Mouse (Mus musculus) cerebellum, postnatal 25 days (tissue): ENCODE measurements around the gene Nacc2.

Experiments
- DNase-seq, 2 experiments: peaks; one replicate each; pipeline ENCODE4 v3.0.0; 2021; ENCODE audit warnings: mixed read lengths in 2 of 2

Gene Nacc2

DNA sequence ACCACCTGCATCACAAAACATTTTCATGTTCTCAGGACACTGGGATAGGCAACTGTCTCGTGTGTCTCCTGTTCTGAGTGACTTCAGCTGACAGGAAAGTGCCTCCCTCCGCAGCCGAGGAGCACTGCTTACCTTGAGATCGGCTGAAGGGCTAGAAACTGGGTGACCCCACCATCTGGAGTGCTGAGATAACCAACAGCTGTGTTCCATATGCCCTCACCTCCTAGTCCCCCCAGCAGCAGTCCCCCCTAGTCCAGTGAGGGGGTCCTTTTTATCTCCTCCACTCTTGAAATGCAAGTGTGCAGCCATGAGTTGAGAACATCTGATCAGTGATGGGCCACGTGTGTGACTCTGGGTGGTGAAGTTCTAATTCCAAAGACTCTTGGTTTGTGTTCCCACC lies 74.2 kb downstream of the Nacc2 start:
- DNase-seq: no peak

DNA sequence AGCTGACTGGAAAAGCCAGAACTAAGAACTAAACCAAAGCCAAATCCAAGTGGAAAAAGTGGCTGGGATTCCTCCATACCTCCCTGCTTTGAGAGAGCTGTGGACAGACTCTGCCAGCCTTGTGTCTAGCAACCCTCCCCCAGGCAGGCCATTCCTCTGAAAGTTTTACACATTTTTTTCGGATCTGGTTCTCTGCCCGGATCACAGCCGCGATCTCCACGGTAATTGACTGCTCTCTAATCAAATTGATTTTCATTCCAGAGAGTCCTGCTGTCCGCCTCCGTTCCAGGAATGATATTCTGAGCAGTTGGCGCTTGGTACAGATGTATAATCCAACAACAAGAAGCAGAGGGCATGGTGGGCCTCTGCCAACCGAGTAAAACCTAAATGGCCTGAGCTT lies 78.8 kb downstream of the Nacc2 start:
- DNase-seq: no peak

DNA sequence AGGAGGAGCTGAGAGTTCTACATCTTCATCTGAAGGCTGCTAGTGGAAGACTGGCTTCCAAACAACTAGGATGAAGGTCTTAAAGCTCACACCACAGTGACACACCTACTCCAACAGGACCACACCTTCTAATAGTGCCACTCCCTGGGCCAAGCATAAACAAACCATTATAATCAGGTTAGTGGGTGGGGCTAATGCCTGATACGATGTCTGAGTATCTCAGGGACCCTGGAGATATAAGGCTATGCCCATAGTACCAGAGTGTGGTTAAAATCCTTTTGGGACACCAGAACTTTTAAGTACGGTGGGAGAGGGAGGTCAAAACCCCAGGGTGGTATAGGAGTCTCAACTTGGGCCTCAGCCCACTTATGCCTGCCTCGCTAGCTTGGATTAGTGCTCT lies 80.4 kb downstream of the Nacc2 start:
- DNase-seq: no peak

DNA sequence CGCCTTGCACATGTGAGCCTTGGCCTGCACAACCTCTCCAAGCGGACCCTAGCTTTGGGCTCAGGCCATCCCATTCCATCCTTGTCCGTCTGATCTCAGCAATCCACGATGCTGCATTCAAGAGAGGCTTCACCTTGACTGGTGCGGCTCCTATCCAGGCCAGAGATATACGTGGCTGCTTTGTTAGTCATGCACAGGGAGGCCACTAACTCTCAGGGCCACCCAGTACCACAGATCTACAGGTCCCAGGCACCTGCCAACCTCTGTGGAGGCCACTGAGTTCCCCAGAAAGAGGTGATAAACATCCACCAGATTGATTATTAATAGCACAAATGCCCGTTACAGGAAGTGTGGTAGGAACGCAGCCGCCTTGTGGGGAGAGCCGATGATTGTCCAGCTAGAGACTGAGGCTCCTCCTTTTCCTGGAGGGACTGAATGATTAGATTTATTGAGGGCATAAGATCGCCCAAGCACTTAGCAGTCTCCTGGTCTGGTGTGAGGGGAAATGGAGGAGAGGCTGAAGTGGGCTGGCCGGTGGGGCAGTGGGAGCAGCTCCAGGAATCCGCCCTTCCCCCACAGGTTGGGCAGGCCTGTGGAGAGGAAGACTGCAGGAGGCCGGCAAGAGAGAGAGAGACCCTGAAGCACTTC lies 81.7 kb downstream of the Nacc2 start:
- DNase-seq: no peak

DNA sequence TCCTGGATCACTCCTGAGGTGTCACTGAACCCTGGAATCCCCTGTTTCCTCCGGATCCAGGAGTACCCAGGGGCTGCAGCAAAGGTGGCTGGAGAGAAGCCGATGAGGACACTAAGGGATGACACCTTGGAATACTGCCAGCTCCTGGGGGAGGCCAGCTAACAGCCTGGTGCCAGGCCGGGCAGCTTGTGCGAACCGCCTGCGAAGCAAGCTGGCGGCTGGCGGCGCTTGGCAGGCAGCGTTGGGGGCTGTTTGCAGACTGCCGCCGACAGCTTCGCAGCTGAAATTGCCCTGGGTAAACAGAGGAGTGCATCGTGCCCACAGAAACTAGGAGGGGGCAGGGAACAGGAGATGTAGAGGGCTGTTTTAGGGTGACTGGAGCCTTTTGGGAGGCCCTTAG lies 83.1 kb downstream of the Nacc2 start:
- DNase-seq: peak; percentile 74 to 84

DNA sequence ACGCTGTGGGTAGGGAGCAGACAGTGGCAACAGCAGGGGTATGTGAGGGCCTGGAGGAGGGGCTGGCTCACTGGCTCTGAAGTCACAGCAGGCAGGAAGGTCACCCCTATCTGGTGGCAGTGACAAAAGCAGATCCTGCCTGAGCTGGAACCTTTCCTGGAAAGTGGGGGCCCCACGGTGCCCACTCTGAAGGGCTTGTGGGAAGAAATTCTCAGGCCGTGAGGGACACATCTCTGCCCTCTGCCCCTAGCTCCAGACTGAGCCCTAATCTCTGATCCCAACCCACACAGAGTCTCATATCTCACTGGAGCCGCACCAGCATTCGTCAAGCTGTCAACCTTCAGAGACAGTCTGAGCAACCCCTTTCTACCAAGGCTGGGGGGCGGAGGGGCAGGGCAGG lies 85.6 kb downstream of the Nacc2 start:
- no peak for DNase-seq

DNA sequence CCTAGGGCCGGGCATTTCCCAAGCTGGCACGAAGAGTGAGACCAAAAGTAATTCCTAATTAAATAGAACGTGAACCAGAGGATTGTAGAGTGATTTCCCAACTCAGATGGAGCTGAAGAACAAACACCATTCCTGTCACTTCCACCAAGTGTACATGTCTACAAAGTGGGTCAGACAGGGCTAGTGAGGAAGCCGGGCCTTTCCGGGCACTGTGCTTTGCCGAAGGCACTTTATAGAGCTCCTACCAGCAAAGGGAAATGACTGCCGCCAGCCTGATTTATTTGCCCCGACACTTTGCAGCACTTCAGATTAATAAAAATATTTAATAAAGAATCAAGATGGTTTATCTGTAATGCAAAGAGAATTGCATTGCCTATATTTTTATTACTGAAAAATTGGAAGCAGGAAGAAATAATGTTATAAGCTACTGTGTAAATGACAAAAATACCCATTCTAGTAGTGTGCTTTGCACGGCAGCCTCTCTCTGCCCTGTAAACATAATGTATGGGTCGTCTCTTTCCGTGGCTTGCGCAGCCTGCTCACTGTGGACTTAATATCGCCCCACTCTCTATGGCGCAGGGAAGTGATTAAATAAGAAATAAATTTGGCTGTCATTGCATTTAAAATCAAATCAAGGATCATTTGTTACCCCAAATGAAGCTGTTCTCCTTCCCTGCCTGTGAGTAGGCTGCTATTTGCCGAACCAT lies 88.5 kb downstream of the Nacc2 start:
- no peak for DNase-seq

DNA sequence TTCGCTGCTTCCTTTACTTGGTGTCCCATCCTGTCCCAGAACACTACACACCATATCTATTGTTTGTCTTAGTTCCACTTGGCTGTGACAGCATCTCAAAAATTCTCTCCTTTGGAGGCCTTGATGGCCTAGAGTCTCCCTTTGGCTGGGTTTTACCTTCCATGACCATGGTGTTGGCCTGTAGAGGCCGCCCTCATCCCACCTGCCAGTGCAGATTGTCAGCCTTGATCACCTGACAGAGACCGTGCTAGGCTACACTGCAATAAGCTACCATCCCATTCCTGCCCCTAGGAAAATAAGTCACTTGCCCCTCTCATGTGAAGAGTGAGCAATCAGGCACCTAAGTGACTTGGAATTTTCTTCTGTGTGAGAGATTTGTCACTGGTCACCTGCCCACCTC lies 92.7 kb downstream of the Nacc2 start:
- DNase-seq: peak; percentile 30 to 51

DNA sequence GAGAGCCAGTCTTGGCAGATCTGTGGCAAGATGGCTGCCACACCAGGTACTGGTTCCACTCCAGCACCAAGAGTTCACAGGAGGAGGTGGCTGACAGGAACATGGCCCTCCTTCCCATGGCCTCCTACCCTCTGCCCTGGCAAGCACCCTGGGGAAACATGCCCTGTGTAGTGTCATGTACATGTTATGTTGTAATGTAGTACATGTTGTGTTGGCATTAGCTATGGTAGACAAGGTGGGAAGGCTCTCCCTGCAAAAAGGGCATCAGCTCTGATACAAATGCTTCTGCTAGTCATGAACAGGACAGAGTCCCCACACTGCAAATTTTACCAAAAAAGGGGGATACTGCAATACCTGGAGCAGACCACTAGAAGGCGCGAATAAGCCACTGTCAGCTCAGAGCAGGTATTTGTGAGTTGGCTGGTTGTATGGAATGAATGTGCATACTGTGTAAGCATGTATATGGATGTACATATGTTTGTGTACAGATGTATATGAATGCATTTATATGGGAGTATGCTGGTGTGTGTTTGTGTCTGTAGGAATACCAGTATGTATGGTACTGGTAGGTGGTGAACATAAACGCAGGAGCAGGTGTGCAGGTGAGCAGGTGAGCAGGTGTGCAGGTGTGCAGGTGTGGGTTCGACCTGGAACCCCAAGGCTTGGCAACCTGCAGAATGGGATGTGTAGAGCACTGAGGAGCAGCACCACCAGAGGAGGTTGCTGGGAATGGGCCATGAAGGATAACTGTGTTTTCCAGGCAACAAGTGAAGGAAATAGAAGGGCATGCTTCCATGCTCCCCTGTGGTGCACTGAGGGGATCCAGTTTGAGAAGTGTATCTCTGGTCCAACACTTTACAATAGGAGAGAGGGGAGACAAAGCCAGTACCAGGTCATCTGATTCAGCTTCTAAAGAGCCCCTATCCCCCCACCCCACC lies 98.6 kb downstream of the Nacc2 start:
- peak; percentile 68 to 71 for DNase-seq

DNA sequence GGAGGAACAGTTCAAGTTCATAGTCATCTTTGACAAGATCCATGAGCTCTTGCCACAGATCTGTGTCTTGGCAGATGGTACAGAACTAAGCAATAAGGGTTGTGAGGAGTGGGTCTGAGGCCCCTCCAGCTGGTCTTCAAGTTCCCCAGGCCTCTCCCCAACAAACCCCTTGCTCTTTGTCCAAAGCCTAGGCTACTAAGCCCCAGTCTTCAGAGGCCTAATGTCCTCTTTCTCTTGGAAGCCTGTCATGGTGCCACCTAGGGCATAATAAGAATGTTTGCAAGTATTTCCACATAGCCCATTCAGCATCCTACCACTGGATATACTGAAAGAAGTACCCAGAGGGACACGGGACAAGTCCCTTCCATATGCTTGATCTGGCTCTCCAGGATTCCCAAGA lies 100.4 kb downstream of the Nacc2 start:
- no peak for DNase-seq

DNA sequence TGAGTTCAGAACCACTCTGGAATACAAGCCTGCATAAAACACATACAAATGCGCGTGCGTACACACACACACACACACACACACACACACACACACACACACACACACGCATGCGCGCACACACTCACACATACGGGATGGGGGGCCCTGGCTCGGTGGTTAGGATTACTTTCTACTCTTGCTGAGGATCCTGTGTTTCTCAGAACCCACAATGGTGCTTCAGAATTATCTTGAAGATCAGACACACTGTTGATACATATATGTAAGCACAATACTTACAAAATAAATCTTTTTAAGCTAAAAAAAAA lies 100.8 kb downstream of the Nacc2 start:
- no peak for DNase-seq

DNA sequence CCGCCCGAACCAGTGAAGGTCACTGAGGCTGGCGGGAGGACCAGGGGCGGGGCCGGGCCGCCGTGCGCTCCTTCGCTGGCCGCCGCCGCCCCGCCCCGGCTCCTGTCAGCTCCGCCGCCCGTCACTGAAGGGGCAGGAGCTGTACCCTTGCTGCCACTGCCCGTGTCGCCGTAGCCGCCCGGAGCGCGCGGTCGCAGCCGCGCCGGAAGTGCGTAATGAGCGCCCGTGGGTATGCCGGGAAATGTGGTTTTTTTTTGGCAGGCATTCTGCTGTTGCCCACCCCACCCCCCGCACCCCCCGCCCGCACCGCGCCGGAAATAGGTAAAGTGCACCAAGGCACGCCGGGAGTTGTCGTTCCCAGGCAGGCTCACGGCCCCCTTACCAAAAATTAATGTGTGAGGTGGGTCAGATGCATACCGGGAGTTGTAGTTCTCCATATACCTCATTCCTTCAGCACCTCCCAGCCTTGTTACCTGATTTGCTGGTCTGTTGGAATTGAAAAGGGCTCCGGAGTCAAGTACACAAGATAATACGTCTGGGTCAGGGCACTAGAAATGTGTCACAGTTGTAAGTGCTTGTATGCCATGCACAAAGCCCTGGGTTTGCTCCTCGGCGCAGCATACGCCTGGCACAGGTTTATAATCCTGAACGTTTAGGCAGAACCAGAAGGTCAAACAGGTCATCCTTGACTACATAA lies 101.3 kb downstream of the Nacc2 start, which contains the start of gene Ubac1:
Gene Ubac1, minus strand, starts transcription at position 187 of the 697 bp plus-strand sequence.
- DNase-seq: peak; percentile 95 to 97

DNA sequence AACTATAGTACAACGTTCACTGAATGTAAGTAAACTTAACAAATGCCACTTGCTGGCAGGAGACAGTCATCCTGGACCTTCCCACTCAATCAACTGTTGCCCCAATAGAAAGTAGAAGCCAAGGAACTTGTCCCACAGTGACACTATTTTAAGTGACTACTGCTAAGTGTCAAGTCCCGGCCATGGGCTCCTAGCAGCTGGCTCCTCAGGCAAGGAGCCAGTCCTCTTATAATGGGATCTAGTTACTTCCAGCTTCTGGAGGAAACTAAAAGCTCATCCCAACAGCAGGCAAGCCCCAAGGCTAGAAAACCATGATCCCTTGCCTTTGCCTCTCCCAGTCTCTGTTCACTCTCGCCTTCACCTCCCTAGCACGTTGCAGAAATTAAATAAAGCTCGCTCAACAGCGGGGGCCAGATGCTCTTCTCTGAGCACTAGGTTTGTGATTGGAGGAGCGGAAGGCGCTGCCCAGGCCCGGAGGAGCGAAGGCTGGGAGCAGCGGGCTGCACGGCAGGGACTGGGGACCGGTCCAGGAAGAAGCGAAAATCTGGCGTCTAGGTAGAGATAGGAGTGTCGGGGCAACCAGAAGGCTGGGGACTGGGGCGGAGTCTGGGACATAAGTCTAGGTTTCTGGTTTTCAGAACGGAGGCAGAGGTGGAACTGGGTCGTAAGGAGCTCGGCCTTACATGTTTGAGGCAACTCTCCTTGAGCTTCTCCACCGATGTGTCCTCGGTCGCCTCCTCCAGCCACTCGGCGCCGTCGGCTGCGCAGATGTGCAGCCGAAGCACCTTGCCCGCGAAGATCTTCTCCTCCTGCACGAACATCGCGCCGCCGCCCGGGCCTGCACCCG lies 102.1 kb downstream of the Nacc2 start:
- DNase-seq: peak; percentile 90 to 91

DNA sequence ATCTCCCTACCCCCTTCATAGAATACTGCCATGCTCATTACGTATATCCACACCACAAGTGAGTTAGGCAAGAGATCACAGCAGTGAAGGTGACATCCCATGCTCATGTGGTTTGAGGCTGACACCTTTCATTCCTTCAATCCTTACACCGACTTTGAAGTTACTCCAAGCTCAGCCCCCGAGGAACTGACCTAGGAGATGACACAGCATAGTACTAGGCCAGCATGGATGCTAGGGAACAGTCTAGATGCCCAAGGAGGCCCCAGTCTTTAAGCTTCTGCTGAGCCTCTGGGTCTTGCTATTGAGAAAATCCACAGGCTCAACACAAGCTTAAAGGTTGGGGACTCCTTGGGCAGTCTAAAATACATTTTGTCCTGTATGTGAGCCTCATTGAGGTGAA lies 103.1 kb downstream of the Nacc2 start:
- DNase-seq: no peak

DNA sequence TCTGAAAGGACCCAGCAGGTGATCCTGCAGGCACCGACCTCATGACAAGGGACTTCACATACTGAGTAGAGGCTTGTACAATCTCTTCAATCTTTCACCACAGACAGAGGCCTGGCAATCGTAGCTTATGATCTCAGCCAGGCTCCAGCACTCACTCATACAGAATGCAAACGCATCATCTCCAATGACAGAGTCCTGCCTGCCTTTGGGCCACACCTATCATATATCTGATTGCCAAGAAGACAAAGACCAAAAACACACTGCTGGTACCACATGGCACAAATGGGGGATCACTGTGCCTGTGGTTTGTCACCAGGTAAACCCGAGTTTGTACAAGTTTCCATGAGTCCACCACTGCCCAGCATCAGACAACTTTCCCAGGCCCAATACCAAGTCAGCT lies 105.7 kb downstream of the Nacc2 start:
- DNase-seq: no peak

DNA sequence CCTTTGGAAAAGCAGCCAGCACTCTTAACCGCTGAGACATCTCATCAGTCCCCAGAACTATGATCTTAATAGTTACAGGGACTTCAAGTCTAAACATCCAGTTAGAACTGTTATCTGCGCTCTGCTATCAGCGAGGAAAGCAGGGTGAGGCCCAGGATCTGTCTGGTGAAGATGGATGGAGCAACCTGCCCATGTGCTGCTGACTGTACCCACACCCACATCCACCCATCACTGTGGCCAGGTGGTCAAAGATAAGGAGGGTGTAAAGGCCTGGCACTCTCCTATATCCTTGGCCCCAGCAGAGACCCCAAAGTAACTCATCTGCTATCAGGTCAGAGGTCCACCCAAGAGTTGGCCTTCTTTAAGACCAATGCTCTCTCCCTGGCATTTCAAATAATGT lies 109.3 kb downstream of the Nacc2 start:
- DNase-seq: no peak

DNA sequence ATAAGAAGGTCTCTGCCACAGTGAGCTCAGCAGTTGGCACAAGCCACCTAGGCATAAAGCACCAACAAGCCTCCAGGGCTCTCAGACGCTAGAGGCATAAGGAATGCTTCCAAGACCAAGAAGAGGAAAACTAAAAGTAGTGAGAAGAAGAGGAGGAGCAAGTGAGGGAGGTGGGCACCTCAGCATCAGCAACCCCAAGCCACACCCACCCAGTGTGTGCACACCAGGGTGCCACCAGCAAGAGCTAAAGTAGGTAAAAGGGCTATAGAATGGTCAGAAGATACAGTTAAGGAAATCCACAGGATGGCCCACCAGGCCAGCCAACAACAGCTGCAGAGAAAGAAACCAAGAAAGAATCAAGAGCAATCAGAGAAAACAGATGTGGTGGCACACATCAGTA lies 111.6 kb downstream of the Nacc2 start:
- no peak for DNase-seq
